Mouse (Mus musculus): Measurements from ENCODE around the gene Sfxn2.
"Not testable (repeated sequence)": the region's sequence is repeated elsewhere in the genome, so short reads cannot be mapped to it uniquely, and the experiment has no call there.

Sfxn2 gene

GRCm38 (mm10) chr19:46547565-46547964 is 25.6 kb upstream of the Sfxn2 start:
- no peak for DNase-seq

- no peak for DNase-seq
Observed at GRCm38 (mm10) chr19:46548110-46548509, 25.1 kb upstream of the Sfxn2 start.

- no peak for DNase-seq
Observed at GRCm38 (mm10) chr19:46550385-46550784, 22.8 kb upstream of the Sfxn2 start.

- no peak for DNase-seq
Observed at GRCm38 (mm10) chr19:46552496-46552895, 20.7 kb upstream of the Sfxn2 start.

- no peak for DNase-seq
Observed at GRCm38 (mm10) chr19:46553541-46553955, 19.6 kb upstream of the Sfxn2 start.

- no peak for DNase-seq
Observed at GRCm38 (mm10) chr19:46558009-46558408, 15.2 kb upstream of the Sfxn2 start.

GRCm38 (mm10) chr19:46558631-46559030 is 14.5 kb upstream of the Sfxn2 start:
- no peak for DNase-seq

GRCm38 (mm10) chr19:46562132-46562531 is 11.0 kb upstream of the Sfxn2 start:
- peak; percentile 58 for DNase-seq

GRCm38 (mm10) chr19:46562581-46563515 is 10.3 kb upstream of the Sfxn2 start:
- DNase-seq = no peak

GRCm38 (mm10) chr19:46563603-46564002 is 9.6 kb upstream of the Sfxn2 start:
- DNase-seq = no peak

GRCm38 (mm10) chr19:46564043-46564462 is 9.1 kb upstream of the Sfxn2 start:
- DNase-seq = no peak

GRCm38 (mm10) chr19:46571211-46571877 is 1.8 kb upstream of the Sfxn2 start:
- not testable (repeated sequence) for DNase-seq

GRCm38 (mm10) chr19:46571878-46572244 is 1.3 kb upstream of the Sfxn2 start:
- no peak for DNase-seq

- DNase-seq = no peak
Observed at GRCm38 (mm10) chr19:46572548-46572947, 617 bp upstream of the Sfxn2 start.

GRCm38 (mm10) chr19:46573990-46574389 is 825 bp downstream of the Sfxn2 start:
- no peak for DNase-seq

GRCm38 (mm10) chr19:46575196-46575595 is 2.0 kb downstream of the Sfxn2 start:
- DNase-seq = no peak

- peak; percentile 92 for DNase-seq
Observed at GRCm38 (mm10) chr19:46587823-46588508, 14.8 kb downstream of the Sfxn2 start.

- no peak for DNase-seq
Observed at GRCm38 (mm10) chr19:46591575-46591974, 18.4 kb downstream of the Sfxn2 start.

- no peak for DNase-seq
Observed at GRCm38 (mm10) chr19:46592751-46593439, 19.7 kb downstream of the Sfxn2 start.

- no peak for DNase-seq
Observed at GRCm38 (mm10) chr19:46598187-46598586, 25.0 kb downstream of the Sfxn2 start.

- DNase-seq = peak; percentile 95
Observed at GRCm38 (mm10) chr19:46598720-46599252, 25.6 kb downstream of the Sfxn2 start, which contains the start of gene Wbp1l. TSS of gene Wbp1l (plus strand) at chr19:46599084.

All from thymus, postnatal 4 days (tissue).